Mouse (Mus musculus): ENCODE results near the gene Fbxo41.

DNA sequence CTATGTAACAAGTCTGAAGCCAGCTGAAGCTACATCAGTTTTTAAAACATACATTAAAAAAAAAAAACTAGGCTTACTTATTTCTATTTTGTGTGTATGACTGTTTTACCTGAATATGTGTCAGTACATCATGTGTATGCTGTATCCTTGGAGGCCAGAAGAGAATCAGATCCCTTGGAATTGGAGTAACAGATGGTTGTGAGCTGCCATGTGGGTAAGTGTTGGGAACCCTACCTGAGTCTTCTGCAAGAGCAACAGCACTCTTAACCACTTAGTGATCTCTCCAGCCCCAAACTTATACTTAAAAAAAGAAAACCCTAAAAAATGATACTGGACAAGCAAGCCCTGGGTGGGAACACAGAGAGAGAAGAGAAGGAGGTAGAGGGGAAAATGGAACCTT is 5.8 kb downstream of the Fbxo41 start:
- TF ChIP-seq CTCF (IDR thresholded peaks at IDR 0.05; ENCODE audit: low read depth): no peak
- no peak for TF ChIP-seq EP300 (IDR thresholded peaks at IDR 0.05; ENCODE audit: low read depth)
